In genomic region chr10:34341014-34341413, GRCm38 (mm10) we compare ENCODE assay signal across 22 mouse cellular contexts. TPM values are rescaled to one million over a fixed set of nuclear protein-coding genes. Genes with fewer than 3 reads are reported as not detected.
A peak's percentile ranks its signal among the peaks of the same experiment; 100 is the strongest.
DNase-seq lines count a peak whose midpoint lies in the region; ATAC-seq and TF ChIP-seq lines count a peak whose summit lies in the region.
"Had no signal": no experiment of that assay in that cellular context is flagged by ENCODE, and none has a peak within 500 bp of the region (broad histone marks: within the 10 kb centered on the region; RNA-seq: fewer than 3 reads in every experiment).

No protein-coding gene starts in this region.

- no peak overlapping the region for H3K9ac ChIP-seq in embryonic facial prominence, embryonic 14.5 days (ENCODE audit: low read depth, low read length)
- no peak overlapping the region for H3K9ac ChIP-seq in lung, embryonic 14.5 days
- H3K9ac ChIP-seq in lung, postnatal 0 days (replicated peaks; ENCODE audit: low read depth): no peak overlapping the region

- peak; percentile 88 for TF ChIP-seq EP300 in lung, postnatal 0 days (IDR thresholded peaks at IDR 0.05)

- ATAC-seq in embryonic facial prominence, embryonic 14.5 days (ENCODE audit: low read depth): no peak
- peak; percentile 38; the same call in 1 of the 2 replicates for ATAC-seq in lung, embryonic 14.5 days (ENCODE audit: insufficient read depth)
- ATAC-seq in lung, postnatal 0 days: peak; percentile 32; the same call in 1 of the 2 replicates
- ATAC-seq: activated CD4-positive, CD25-positive, alpha-beta regulatory T cell, adult 4 months; CD4-positive, CD25-positive, alpha-beta regulatory T cell, adult 4 months; Patski had no signal

- no peak overlapping the region for H3K4me2 ChIP-seq in embryonic facial prominence, embryonic 14.5 days (ENCODE audit: low read depth, low read length)
- no peak overlapping the region for H3K4me2 ChIP-seq in lung, embryonic 14.5 days
- H3K4me2 ChIP-seq in lung, postnatal 0 days (replicated peaks; ENCODE audit: low read depth, low read length): no peak overlapping the region

- no peaks in the 10 kb centered on the region for H3K36me3 ChIP-seq in embryonic facial prominence, embryonic 14.5 days (ENCODE audit: control insufficient read depth, insufficient read depth, low read length)
- no peaks in the 10 kb centered on the region for H3K36me3 ChIP-seq in embryonic facial prominence, embryonic 10.5 days (replicated peaks)
- H3K36me3 ChIP-seq in lung, embryonic 14.5 days (ENCODE audit: insufficient read depth): no peaks in the 10 kb centered on the region
- H3K36me3 ChIP-seq in lung, postnatal 0 days (ENCODE audit: insufficient read depth, low read length): no peaks in the 10 kb centered on the region

- no peak for TF ChIP-seq CTCF in lung, embryonic 14.5 days (IDR thresholded peaks at IDR 0.05; ENCODE audit: low read depth)
- TF ChIP-seq CTCF in lung, postnatal 0 days (IDR thresholded peaks at IDR 0.05): no peak

- 54% methylated on average over 6 of the region's 6 CpGs for WGBS in embryonic facial prominence, embryonic 14.5 days
- WGBS in embryonic facial prominence, embryonic 10.5 days: 75% methylated on average over 6 of the region's 6 CpGs
- 53% methylated on average over 6 of the region's 6 CpGs for WGBS in lung, embryonic 14.5 days
- 49% methylated on average over 6 of the region's 6 CpGs for WGBS in lung, postnatal 0 days

- H3K4me3 ChIP-seq in embryonic facial prominence, embryonic 14.5 days (ENCODE audit: low read depth, low read length): no peak overlapping the region
- H3K4me3 ChIP-seq in embryonic facial prominence, embryonic 10.5 days: no peak overlapping the region
- no peak overlapping the region for H3K4me3 ChIP-seq in lung, embryonic 14.5 days (ENCODE audit: low read depth, low read length)
- no peak overlapping the region for H3K4me3 ChIP-seq in lung, postnatal 0 days (ENCODE audit: low read depth, low read length)

- H3K27ac ChIP-seq in embryonic facial prominence, embryonic 14.5 days (replicated peaks; ENCODE audit: low read depth, low read length): no peak overlapping the region
- no peak overlapping the region for H3K27ac ChIP-seq in embryonic facial prominence, embryonic 10.5 days (replicated peaks)
- no peak overlapping the region for H3K27ac ChIP-seq in lung, embryonic 14.5 days (ENCODE audit: low read depth)
- H3K27ac ChIP-seq in lung, postnatal 0 days (ENCODE audit: low read length): no peak overlapping the region

- peak; percentile 16 for DNase-seq in embryonic facial prominence, embryonic 14.5 days (ENCODE audit: low spot score)
- no peak for DNase-seq in embryonic facial prominence, embryonic 10.5 days (ENCODE audit: low spot score)
- DNase-seq in lung, embryonic 14.5 days: peak; percentile 51
- DNase-seq in lung, adult 18-20 months: no peak
- DNase-seq in lung, postnatal 0 days (ENCODE audit: low spot score): peak; percentile 40
- no peak for DNase-seq in lung, postnatal 10 days
- DNase-seq in lung, postnatal 25 days (ENCODE audit: low spot score): peak; percentile 14
- DNase-seq in lung, postnatal 14 days: no peak
- DNase-seq: adrenal gland, adult 2 months; adrenal gland, adult 8-10 months; adrenal gland, postnatal 10 days; adrenal gland, postnatal 14 days; adrenal gland, postnatal 25 days; adrenal gland, postnatal 36 days; B cell, adult 2 months; cerebellum, adult 11 months; cerebellum, adult 11-12 months had no signal

- no peaks in the 10 kb centered on the region for H3K9me3 ChIP-seq in embryonic facial prominence, embryonic 14.5 days (ENCODE audit: control insufficient read depth, low read length)
- no peaks in the 10 kb centered on the region for H3K9me3 ChIP-seq in embryonic facial prominence, embryonic 10.5 days
- no peaks in the 10 kb centered on the region for H3K9me3 ChIP-seq in lung, embryonic 14.5 days (ENCODE audit: low read depth, low read length)
- H3K9me3 ChIP-seq in lung, postnatal 0 days (ENCODE audit: low read length): no peaks in the 10 kb centered on the region
- H3K9me3 ChIP-seq: G1E had no signal

- no peaks in the 10 kb centered on the region; the same call in 1 of the 2 replicates for H3K4me1 ChIP-seq in embryonic facial prominence, embryonic 14.5 days (ENCODE audit: control insufficient read depth, insufficient read depth, low read length)
- H3K4me1 ChIP-seq in embryonic facial prominence, embryonic 10.5 days: no peaks in the 10 kb centered on the region
- H3K4me1 ChIP-seq in lung, embryonic 14.5 days (ENCODE audit: insufficient read depth): no peaks in the 10 kb centered on the region
- H3K4me1 ChIP-seq in lung, postnatal 0 days (ENCODE audit: insufficient read depth, low read depth, low read length): no peaks in the 10 kb centered on the region

- H3K27me3 ChIP-seq in embryonic facial prominence, embryonic 14.5 days (replicated peaks; ENCODE audit: control insufficient read depth, insufficient read depth, low read length): no peaks in the 10 kb centered on the region
- no peaks in the 10 kb centered on the region for H3K27me3 ChIP-seq in embryonic facial prominence, embryonic 10.5 days (replicated peaks; ENCODE audit: low read depth, poor library complexity, severe bottlenecking)
- no peaks in the 10 kb centered on the region for H3K27me3 ChIP-seq in lung, embryonic 14.5 days (ENCODE audit: insufficient read depth, low read length)
- H3K27me3 ChIP-seq in lung, postnatal 0 days (replicated peaks; ENCODE audit: insufficient read depth, low read length): no peaks in the 10 kb centered on the region
- H3K27me3 ChIP-seq: CH12.LX, Patski had no signal

RNA-seq across cellular contexts. Expression of gene Tspyl4, which starts 43.8 kb away (rescaled TPM):
- polyA plus RNA-seq in embryonic facial prominence, embryonic 14.5 days (2014; fragmentation: Nextera tagmentation; extraction: Ambion mirVana): 11.8 and 12.0 TPM in 2 replicates
- 37.3 and 37.9 TPM in 2 replicates for polyA plus RNA-seq in embryonic facial prominence, embryonic 10.5 days (2016; fragmentation: Nextera tagmentation; extraction: Ambion mirVana)
- polyA plus RNA-seq in lung, embryonic 14.5 days (2014; fragmentation: Nextera tagmentation; extraction: Ambion mirVana): 4.0 and 4.4 TPM in 2 replicates
- 7.7 and 9.7 TPM in 2 replicates for polyA plus RNA-seq in lung, postnatal 0 days (2015; fragmentation: Nextera tagmentation; extraction: Ambion mirVana)

RNA-seq across cellular contexts. Expression of gene Col10a1, which starts 48.8 kb away (rescaled TPM):
- polyA plus RNA-seq in embryonic facial prominence, embryonic 14.5 days (2014; fragmentation: Nextera tagmentation; extraction: Ambion mirVana): 4.2 and 6.5 TPM in 2 replicates
- 0.09 and 0.14 TPM in 2 replicates for polyA plus RNA-seq in embryonic facial prominence, embryonic 10.5 days (2016; fragmentation: Nextera tagmentation; extraction: Ambion mirVana)
- polyA plus RNA-seq in lung, embryonic 14.5 days (2014; fragmentation: Nextera tagmentation; extraction: Ambion mirVana): 0.29 and 0.54 TPM in 2 replicates
- polyA plus RNA-seq in lung, postnatal 0 days (2015; fragmentation: Nextera tagmentation; extraction: Ambion mirVana): 0.11 and 0.19 TPM in 2 replicates
- polyA plus RNA-seq: G1E, Patski had no signal

RNA-seq across cellular contexts. Expression of gene Tspyl1, which starts 59.0 kb away (rescaled TPM):
- 43.8 and 45.7 TPM in 2 replicates for polyA plus RNA-seq in embryonic facial prominence, embryonic 14.5 days (2014; fragmentation: Nextera tagmentation; extraction: Ambion mirVana)
- polyA plus RNA-seq in embryonic facial prominence, embryonic 10.5 days (2016; fragmentation: Nextera tagmentation; extraction: Ambion mirVana): 67.9 and 70.5 TPM in 2 replicates
- polyA plus RNA-seq in lung, embryonic 14.5 days (2014; fragmentation: Nextera tagmentation; extraction: Ambion mirVana): 50.6 and 52.6 TPM in 2 replicates
- polyA plus RNA-seq in lung, postnatal 0 days (2015; fragmentation: Nextera tagmentation; extraction: Ambion mirVana): 73.3 and 79.6 TPM in 2 replicates

Comparison
In these comparisons a context has a peak if more than half of its experiments do, and no peak if none do; other contexts are left out.
1. DNase-seq: peak in embryonic facial prominence, embryonic 14.5 days (single experiment), lung, embryonic 14.5 days (single experiment), lung, postnatal 0 days (single experiment) and lung, postnatal 25 days (single experiment); none in embryonic facial prominence, embryonic 10.5 days (single experiment), lung, adult 18-20 months (0 of 2), lung, postnatal 10 days (single experiment) and lung, postnatal 14 days (single experiment).